24 mouse cellular contexts compared by ENCODE assay signal in the genomic region with DNA sequence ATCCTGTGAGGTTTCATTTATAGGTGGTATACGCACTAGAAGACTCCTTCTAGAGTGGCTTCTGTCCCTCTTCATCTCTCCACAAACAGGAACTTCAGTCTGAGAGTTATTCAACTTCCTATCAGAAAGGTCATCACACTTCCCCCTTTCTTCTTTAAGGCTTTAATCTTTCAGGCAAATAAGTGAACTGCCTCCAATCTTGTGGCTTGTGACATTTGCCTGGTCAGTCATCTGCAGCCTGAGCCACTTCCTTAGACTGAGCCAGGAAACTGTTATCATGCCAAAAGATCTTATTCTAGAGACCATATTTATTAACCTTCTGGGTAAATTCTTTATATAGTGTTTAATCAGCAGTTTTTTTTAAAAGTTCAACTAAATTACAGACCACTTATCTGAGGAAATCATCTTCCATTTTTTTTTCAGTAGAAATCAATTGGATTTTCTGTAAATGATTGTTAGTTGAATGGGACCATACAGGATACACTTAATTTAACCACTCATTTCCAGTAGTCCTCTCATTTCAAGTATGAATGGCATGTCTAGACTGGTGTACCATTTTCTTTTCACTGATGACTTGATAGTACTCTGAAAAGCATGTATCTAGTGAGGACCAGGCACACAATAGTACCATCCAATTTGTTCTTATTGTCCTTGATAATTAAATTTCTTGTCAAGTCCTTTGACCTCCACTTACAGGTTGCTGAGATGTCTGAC.
DNase-seq lines count a peak whose midpoint lies in the region; ATAC-seq and TF ChIP-seq lines count a peak whose summit lies in the region.
"Had no signal": no experiment of that assay in that cellular context is flagged by ENCODE, and none has a peak within 500 bp of the region (broad histone marks: within the 10 kb centered on the region; RNA-seq: fewer than 3 reads in every experiment).

No protein-coding gene starts in this region.

- no peak for TF ChIP-seq EP300 in liver, postnatal 0 days (IDR thresholded peaks at IDR 0.05; ENCODE audit: low read depth)
- no peak for TF ChIP-seq EP300 in CH12.LX (IDR thresholded peaks at IDR 0.05; ENCODE audit: low read length)

- 30% methylated on average over 1 of the region's 1 CpGs for WGBS in liver, postnatal 0 days (ENCODE audit: insufficient replicate concordance)
- 49% methylated on average over 1 of the region's 1 CpGs for WGBS in liver, embryonic 11.5 days
- 85% methylated on average over 1 of the region's 1 CpGs for WGBS in midbrain, postnatal 0 days

- no peak for DNase-seq in liver, postnatal 0 days
- DNase-seq in liver, embryonic 11.5 days (ENCODE audit: low spot score) = no peak
- DNase-seq in CH12.LX (ENCODE audit: extremely low read depth) = peak; percentile 2
- DNase-seq in left cerebral cortex, postnatal 25 days (ENCODE audit: low spot score in 2 of 2) = no peak
- no peak for DNase-seq in left cerebral cortex, adult 9 months (ENCODE audit: low spot score in 2 of 2)
- DNase-seq in midbrain, postnatal 0 days (ENCODE audit: low spot score) = no peak
- DNase-seq: adrenal gland, postnatal 36 days; cerebellum, adult 11-12 months; cerebellum, postnatal 10 days; heart, postnatal 4 days; kidney, adult 8-10 months; layer of hippocampus, postnatal 36 days; liver, embryonic 13.5 days; lung, embryonic 14.5 days; right cerebral cortex, postnatal 14 days had no signal

- H3K27ac ChIP-seq in liver, postnatal 0 days (ENCODE audit: low read depth) = no peak overlapping the region
- H3K27ac ChIP-seq in liver, embryonic 11.5 days (ENCODE audit: low read depth, low read length) = no peak overlapping the region
- no peak overlapping the region for H3K27ac ChIP-seq in CH12.LX (ENCODE audit: insufficient read depth, low read depth)
- no peak overlapping the region for H3K27ac ChIP-seq in midbrain, postnatal 0 days (ENCODE audit: low read depth, low read length)
- H3K27ac ChIP-seq: embryonic facial prominence, embryonic 12.5 days; heart, embryonic 10.5 days; hindbrain, embryonic 15.5 days; limb, embryonic 13.5 days; liver, embryonic 13.5 days; neural tube, embryonic 15.5 days had no signal

- no peak for TF ChIP-seq CTCF in liver, postnatal 0 days (IDR thresholded peaks at IDR 0.05; ENCODE audit: low read depth)
- TF ChIP-seq CTCF in CH12.LX (conservative IDR thresholded peaks at IDR 0.05 in 1 of 2, IDR thresholded peaks at IDR 0.05 in 1 of 2; ENCODE audit: low read depth in 2 of 2, low read length in 2 of 2) = no peak
- TF ChIP-seq CTCF in midbrain, postnatal 0 days (IDR thresholded peaks at IDR 0.05) = no peak

- H3K27me3 ChIP-seq in liver, postnatal 0 days (ENCODE audit: insufficient read depth, low read length) = no peaks in the 10 kb centered on the region
- H3K27me3 ChIP-seq in liver, embryonic 11.5 days (replicated peaks; ENCODE audit: control insufficient read depth, insufficient read depth, low read length) = no peaks in the 10 kb centered on the region
- no peaks in the 10 kb centered on the region for H3K27me3 ChIP-seq in CH12.LX (replicated peaks)
- no peaks in the 10 kb centered on the region for H3K27me3 ChIP-seq in midbrain, postnatal 0 days (ENCODE audit: insufficient read depth, low read length)
- H3K27me3 ChIP-seq: embryonic facial prominence, embryonic 12.5 days; hindbrain, embryonic 15.5 days; limb, embryonic 13.5 days; liver, embryonic 13.5 days; neural tube, embryonic 15.5 days had no signal

- ATAC-seq in liver, postnatal 0 days = 0 out of 2 replicates have a peak, but pooled peaks have one; percentile 27
- ATAC-seq in liver, embryonic 11.5 days (replicated peaks; ENCODE audit: low FRiP score) = no peak
- ATAC-seq in granulocyte monocyte progenitor cell, adult 5-6 weeks (replicated peaks; ENCODE audit: poor library complexity, severe bottlenecking) = peak; percentile 100
- peak; percentile 85 for ATAC-seq in neutrophil, adult 5-6 weeks (ENCODE audit: extremely low read depth, insufficient number of reproducible peaks, low FRiP score, poor library complexity, severe bottlenecking)
- ATAC-seq in midbrain, postnatal 0 days (ENCODE audit: low FRiP score) = no peak
- ATAC-seq: CD4-positive, CD25-positive, alpha-beta regulatory T cell, adult 4 months; midbrain, embryonic 16.5 days had no signal

- dilution Hi-C loops in CH12.LX (cut with MboI; ENCODE audit: extremely low pct_ligation_motif_present, extremely low pct_unique_long_range_greater_than_20kb, low sequenced_read_pairs) = no loop called here

- no peak overlapping the region for H3K4me2 ChIP-seq in liver, postnatal 0 days (ENCODE audit: low read depth, low read length)
- H3K4me2 ChIP-seq in liver, embryonic 11.5 days = no peak overlapping the region
- no peak overlapping the region for H3K4me2 ChIP-seq in CH12.LX (ENCODE audit: insufficient read depth, low read depth, poor library complexity, severe bottlenecking)
- H3K4me2 ChIP-seq in midbrain, postnatal 0 days (ENCODE audit: low read depth, low read length, poor library complexity, severe bottlenecking) = no peak overlapping the region
- H3K4me2 ChIP-seq: embryonic facial prominence, embryonic 12.5 days; hindbrain, embryonic 15.5 days; limb, embryonic 13.5 days; liver, embryonic 13.5 days; lung, embryonic 14.5 days; neural tube, embryonic 15.5 days had no signal

- in situ Hi-C loops in CH12.LX (cut with MboI; ENCODE audit: low pct_ligation_motif_present, low pct_unique_long_range_greater_than_20kb, low sequenced_read_pairs) = no loop called here

- TF ChIP-seq RAD21 in CH12.LX (IDR thresholded peaks at IDR 0.05; ENCODE audit: low read depth, low read length) = no peak

- intact Hi-C loops in left cerebral cortex, postnatal 25 days (cut with DNase I) = no loop called here

- no peak overlapping the region for H3K9ac ChIP-seq in liver, postnatal 0 days (replicated peaks)
- no peak overlapping the region for H3K9ac ChIP-seq in liver, embryonic 11.5 days (ENCODE audit: low read depth, low read length)
- no peak overlapping the region for H3K9ac ChIP-seq in CH12.LX (ENCODE audit: insufficient read depth, low read depth)
- H3K9ac ChIP-seq in midbrain, postnatal 0 days (replicated peaks; ENCODE audit: low read length, poor library complexity, severe bottlenecking) = no peak overlapping the region
- H3K9ac ChIP-seq: embryonic facial prominence, embryonic 12.5 days; hindbrain, embryonic 15.5 days; limb, embryonic 13.5 days; liver, embryonic 13.5 days; lung, embryonic 14.5 days; neural tube, embryonic 15.5 days had no signal

- H3K36me3 ChIP-seq in liver, postnatal 0 days (replicated peaks; ENCODE audit: insufficient read depth, low read length) = no peaks in the 10 kb centered on the region
- no peaks in the 10 kb centered on the region for H3K36me3 ChIP-seq in liver, embryonic 11.5 days (ENCODE audit: control insufficient read depth, insufficient read depth, low read length)
- H3K36me3 ChIP-seq in CH12.LX (replicated peaks in 1 of 2; ENCODE audit: control insufficient read depth in 1 of 2, insufficient read depth in 1 of 2, low read length in 1 of 2) = no peaks in the 10 kb centered on the region
- H3K36me3 ChIP-seq in midbrain, postnatal 0 days (ENCODE audit: insufficient read depth, low read length) = no peaks in the 10 kb centered on the region
- H3K36me3 ChIP-seq: embryonic facial prominence, embryonic 12.5 days; heart, embryonic 10.5 days; hindbrain, embryonic 15.5 days; limb, embryonic 13.5 days; liver, embryonic 13.5 days; neural tube, embryonic 15.5 days had no signal

- no peaks in the 10 kb centered on the region for H3K79me2 ChIP-seq in CH12.LX (replicated peaks; ENCODE audit: control insufficient read depth, extremely low read depth, insufficient read depth, poor library complexity, severe bottlenecking)

- no peak overlapping the region for H3K4me3 ChIP-seq in liver, postnatal 0 days (ENCODE audit: low read depth, low read length)
- no peak overlapping the region for H3K4me3 ChIP-seq in liver, embryonic 11.5 days (ENCODE audit: low read depth, low read length)
- H3K4me3 ChIP-seq in CH12.LX (replicated peaks in 1 of 3; ENCODE audit: low read depth in 2 of 3, low read length in 2 of 3, poor library complexity in 1 of 3) = no peak overlapping the region
- H3K4me3 ChIP-seq in midbrain, postnatal 0 days (ENCODE audit: low read depth, low read length) = no peak overlapping the region
- H3K4me3 ChIP-seq: embryonic facial prominence, embryonic 12.5 days; heart, embryonic 10.5 days; hindbrain, embryonic 15.5 days; limb, embryonic 13.5 days; liver, embryonic 13.5 days; neural tube, embryonic 15.5 days had no signal

- H3K9me3 ChIP-seq in liver, postnatal 0 days (ENCODE audit: low read length) = no peaks in the 10 kb centered on the region
- no peaks in the 10 kb centered on the region for H3K9me3 ChIP-seq in liver, embryonic 11.5 days (ENCODE audit: control insufficient read depth, low read length)
- peaks cover 9% of the 10 kb centered on the region for H3K9me3 ChIP-seq in CH12.LX (replicated peaks; ENCODE audit: low read length)
- H3K9me3 ChIP-seq in midbrain, postnatal 0 days (ENCODE audit: low read length) = no peaks in the 10 kb centered on the region
- H3K9me3 ChIP-seq: embryonic facial prominence, embryonic 12.5 days; heart, embryonic 10.5 days; hindbrain, embryonic 15.5 days; limb, embryonic 13.5 days; liver, embryonic 13.5 days; neural tube, embryonic 15.5 days had no signal

- H3K4me1 ChIP-seq in liver, postnatal 0 days (ENCODE audit: insufficient read depth) = no peaks in the 10 kb centered on the region
- H3K4me1 ChIP-seq in liver, embryonic 11.5 days (replicated peaks; ENCODE audit: control insufficient read depth, insufficient read depth, low read length) = no peaks in the 10 kb centered on the region
- no peaks in the 10 kb centered on the region for H3K4me1 ChIP-seq in CH12.LX (ENCODE audit: control insufficient read depth in 1 of 2, insufficient read depth in 2 of 2)
- H3K4me1 ChIP-seq in midbrain, postnatal 0 days (ENCODE audit: insufficient read depth, low read length) = no peaks in the 10 kb centered on the region
- H3K4me1 ChIP-seq: embryonic facial prominence, embryonic 12.5 days; heart, embryonic 10.5 days; hindbrain, embryonic 15.5 days; limb, embryonic 13.5 days; liver, embryonic 13.5 days; neural tube, embryonic 15.5 days had no signal

- no peak for TF ChIP-seq POLR2A in CH12.LX (IDR thresholded peaks at IDR 0.05; ENCODE audit: low read depth, low read length)

TF ChIP-seq in CH12.LX, 34 proteins besides CTCF, POLR2A, EP300 and RAD21 (continues in another document):
- TF ChIP-seq MEF2A (IDR thresholded peaks at IDR 0.05; ENCODE audit: borderline replicate concordance, low read depth, low read length) (no peak), ETS1 (conservative IDR thresholded peaks at IDR 0.05; ENCODE audit: low read depth, low read length) (no peak), ZNF384 (IDR thresholded peaks at IDR 0.05; ENCODE audit: low read depth, low read length) (no peak), IRF4 (IDR thresholded peaks at IDR 0.05; ENCODE audit: low read depth, low read length) (no peak), MYC (IDR thresholded peaks at IDR 0.05; ENCODE audit: low read depth, low read length) (no peak), ZMIZ1 (IDR thresholded peaks at IDR 0.05; ENCODE audit: low read depth, low read length) (no peak), BHLHE40 (IDR thresholded peaks at IDR 0.05; ENCODE audit: low read depth, low read length) (no peak), KAT2A (IDR thresholded peaks at IDR 0.05; ENCODE audit: insufficient replicate concordance, low read length) (no peak), TCF12 (IDR thresholded peaks at IDR 0.05; ENCODE audit: low read depth, low read length) (no peak)

Comparison
In these comparisons a context has a peak if more than half of its experiments do, and no peak if none do; other contexts are left out.
1. ATAC-seq: peak in liver, postnatal 0 days (single experiment), granulocyte monocyte progenitor cell, adult 5-6 weeks (single experiment) and neutrophil, adult 5-6 weeks (single experiment); none in liver, embryonic 11.5 days (single experiment) and midbrain, postnatal 0 days (single experiment).